13 mouse cellular contexts compared by ENCODE assay signal in genomic region chr9:115656994-115657713, GRCm38 (mm10).
DNase-seq lines count a peak whose midpoint lies in the region; ATAC-seq lines count a peak whose summit lies in the region.
"Had no signal": no experiment of that assay in that cellular context is flagged by ENCODE, and none has a peak within 500 bp of the region (broad histone marks: within the 10 kb centered on the region; RNA-seq: fewer than 3 reads in every experiment).

No protein-coding gene starts in this region.

- peak; percentile 28 for DNase-seq in thymus, postnatal 4 days
- no peak for DNase-seq in thymus, postnatal 14 days
- no peak for DNase-seq in left cerebral cortex, postnatal 4 days
- no peak for DNase-seq in gastrocnemius, postnatal 36 days
- DNase-seq in right cerebral cortex, postnatal 36 days (ENCODE audit: low spot score in 2 of 2), result no peak
- DNase-seq: cerebellum, adult 9-11 months; gastrocnemius, postnatal 10 days; layer of hippocampus, adult 9-11 months had no signal

- intact Hi-C loops in left cerebral cortex, postnatal 4 days (cut with DNase I), result no loop called here
- intact Hi-C loops in gastrocnemius, postnatal 36 days (cut with DNase I), result no loop called here

- H3K4me3 ChIP-seq in intestine, embryonic 15.5 days (replicated peaks), result no peak overlapping the region
- H3K4me3 ChIP-seq: hindbrain, embryonic 15.5 days; midbrain, embryonic 10.5 days had no signal

- peak overlapping the region; percentile 7; the same call in 1 of the 2 replicates for H3K4me2 ChIP-seq in intestine, embryonic 15.5 days (replicated peaks)
- H3K4me2 ChIP-seq: hindbrain, embryonic 15.5 days had no signal

- H3K27me3 ChIP-seq in intestine, embryonic 15.5 days (replicated peaks), result no peaks in the 10 kb centered on the region
- H3K27me3 ChIP-seq: hindbrain, embryonic 15.5 days had no signal

- peak; percentile 67 for ATAC-seq in intestine, embryonic 15.5 days
- peak; percentile 94 for ATAC-seq in megakaryocyte progenitor cell, adult 5-6 weeks (replicated peaks; ENCODE audit: poor library complexity)
- ATAC-seq: forebrain, embryonic 16.5 days had no signal

- no peaks in the 10 kb centered on the region for H3K36me3 ChIP-seq in intestine, embryonic 15.5 days
- H3K36me3 ChIP-seq: hindbrain, embryonic 15.5 days; midbrain, embryonic 10.5 days had no signal

- no peak overlapping the region for H3K9ac ChIP-seq in intestine, embryonic 15.5 days
- H3K9ac ChIP-seq: hindbrain, embryonic 15.5 days had no signal

- WGBS in intestine, embryonic 15.5 days, result 40% methylated on average over 4 of the region's 4 CpGs

- H3K4me1 ChIP-seq in intestine, embryonic 15.5 days (replicated peaks), result peaks cover 8% of the 10 kb centered on the region
- H3K4me1 ChIP-seq: hindbrain, embryonic 15.5 days; midbrain, embryonic 10.5 days had no signal

- 0 out of 2 replicates have a peak, but pooled peaks cover 4% of the 10 kb centered on the region for H3K9me3 ChIP-seq in intestine, embryonic 15.5 days

- no peak overlapping the region for H3K27ac ChIP-seq in intestine, embryonic 15.5 days
- H3K27ac ChIP-seq: hindbrain, embryonic 15.5 days; midbrain, embryonic 10.5 days had no signal
